Mouse (Mus musculus): Measurements from ENCODE around the gene Slc1a2. TPM values are rescaled to one million over a fixed set of nuclear protein-coding genes. Genes with fewer than 3 reads are reported as not detected.

Slc1a2 gene
- polyA plus RNA-seq, 1 experiment from 2014 or later: 18.3 TPM

- H3K4me2 ChIP-seq (ENCODE audit: low read length): no peak overlapping the region
- H3K27ac ChIP-seq (ENCODE audit: low read depth, low read length): no peak overlapping the region
- peaks cover 5% of the 10 kb centered on the region; the same call in 1 of the 2 replicates for H3K36me3 ChIP-seq (ENCODE audit: control insufficient read depth, insufficient read depth, low read length)
- no peak for ATAC-seq
- no peaks in the 10 kb centered on the region for H3K4me1 ChIP-seq (ENCODE audit: control insufficient read depth, insufficient read depth, low read depth, low read length)
- H3K4me3 ChIP-seq (ENCODE audit: low read length): no peak overlapping the region
- H3K27me3 ChIP-seq (replicated peaks; ENCODE audit: control insufficient read depth, insufficient read depth, low read length): no peaks in the 10 kb centered on the region
- 98% methylated on average over 5 of the region's 5 CpGs for WGBS
- H3K9ac ChIP-seq (ENCODE audit: low read depth, low read length): no peak overlapping the region
- H3K9me3 ChIP-seq (ENCODE audit: control insufficient read depth, low read length): no peaks in the 10 kb centered on the region
Measured at GRCm38 (mm10) chr2:102772276-102772675, 113.8 kb downstream of the Slc1a2 start.

GRCm38 (mm10) chr2:102774700-102775099 is 116.2 kb downstream of the Slc1a2 start:
- Histone ChIP-seq H3K4me2 (ENCODE audit: low read length) (no peak overlapping the region), H3K4me3 (ENCODE audit: low read length) (no peak overlapping the region), H3K27ac (ENCODE audit: low read depth, low read length) (no peak overlapping the region), H3K9me3 (ENCODE audit: control insufficient read depth, low read length) (no peaks in the 10 kb centered on the region), H3K9ac (ENCODE audit: low read depth, low read length) (no peak overlapping the region), H3K4me1 (ENCODE audit: control insufficient read depth, insufficient read depth, low read depth, low read length) (no peaks in the 10 kb centered on the region), H3K27me3 (replicated peaks; ENCODE audit: control insufficient read depth, insufficient read depth, low read length) (no peaks in the 10 kb centered on the region), H3K36me3 (ENCODE audit: control insufficient read depth, insufficient read depth, low read length) (peaks cover 4% of the 10 kb centered on the region; the same call in 1 of the 2 replicates)
- ATAC-seq: no peak
- 84% methylated on average over 4 of the region's 4 CpGs for WGBS

DNA sequence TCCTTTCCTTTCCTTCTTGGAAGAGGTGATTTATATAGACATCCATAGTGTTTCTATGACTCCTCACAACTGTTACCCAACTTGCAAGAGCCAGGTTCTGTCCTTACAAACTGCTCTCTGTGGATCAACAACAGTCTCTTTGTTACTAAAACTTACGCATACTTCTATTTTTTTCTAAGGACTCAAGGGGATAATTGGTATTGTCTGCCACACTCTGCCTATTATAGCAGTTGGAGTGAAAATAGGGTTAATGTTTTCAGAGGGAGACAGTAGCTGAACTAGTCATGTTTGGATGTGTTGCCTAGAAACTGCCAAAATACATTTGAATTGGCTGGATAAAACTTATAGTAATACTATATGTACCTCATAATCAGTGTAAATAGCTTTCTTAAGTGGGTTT is 117.1 kb downstream of the Slc1a2 start:
- H3K27ac ChIP-seq (ENCODE audit: low read depth, low read length): no peak overlapping the region
- WGBS: 41% methylated on average over 1 of the region's 1 CpGs
- no peak overlapping the region for H3K4me3 ChIP-seq (ENCODE audit: low read length)
- H3K4me1 ChIP-seq (ENCODE audit: control insufficient read depth, insufficient read depth, low read depth, low read length): no peaks in the 10 kb centered on the region
- H3K4me2 ChIP-seq (ENCODE audit: low read length): no peak overlapping the region
- H3K9ac ChIP-seq (ENCODE audit: low read depth, low read length): no peak overlapping the region
- 0 out of 2 replicates have a peak, but pooled peaks cover 2% of the 10 kb centered on the region for H3K36me3 ChIP-seq (ENCODE audit: control insufficient read depth, insufficient read depth, low read length)
- H3K27me3 ChIP-seq (replicated peaks; ENCODE audit: control insufficient read depth, insufficient read depth, low read length): no peaks in the 10 kb centered on the region
- H3K9me3 ChIP-seq (ENCODE audit: control insufficient read depth, low read length): no peaks in the 10 kb centered on the region
- ATAC-seq: no peak

DNA sequence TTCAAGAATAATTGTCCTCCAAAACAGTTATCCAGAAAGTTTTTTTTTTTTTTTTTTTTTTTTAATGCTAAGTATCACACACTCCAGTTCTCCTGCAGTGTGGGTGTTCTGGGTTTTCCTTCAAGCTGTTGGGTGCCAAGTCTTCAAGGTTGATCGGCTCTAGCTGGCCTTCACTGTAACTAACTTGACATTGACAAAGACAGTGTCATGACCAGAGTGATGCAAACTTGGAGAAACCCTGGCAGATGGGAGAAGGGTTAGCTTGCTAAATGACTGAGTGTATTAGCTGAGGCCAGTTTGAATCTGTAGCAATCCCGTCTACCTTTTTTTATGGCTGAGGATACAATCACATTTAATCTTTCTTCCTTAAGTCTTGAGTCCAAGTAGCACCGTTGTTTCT is 119.7 kb downstream of the Slc1a2 start:
- Histone ChIP-seq H3K9me3 (ENCODE audit: control insufficient read depth, low read length) (no peaks in the 10 kb centered on the region), H3K4me2 (ENCODE audit: low read length) (no peak overlapping the region), H3K9ac (ENCODE audit: low read depth, low read length) (no peak overlapping the region), H3K4me1 (ENCODE audit: control insufficient read depth, insufficient read depth, low read depth, low read length) (no peaks in the 10 kb centered on the region), H3K4me3 (ENCODE audit: low read length) (no peak overlapping the region), H3K27me3 (replicated peaks; ENCODE audit: control insufficient read depth, insufficient read depth, low read length) (no peaks in the 10 kb centered on the region), H3K27ac (ENCODE audit: low read depth, low read length) (no peak overlapping the region), H3K36me3 (ENCODE audit: control insufficient read depth, insufficient read depth, low read length) (0 out of 2 replicates have a peak, but pooled peaks cover 2% of the 10 kb centered on the region)
- 93% methylated on average over 3 of the region's 3 CpGs for WGBS
- no peak for ATAC-seq

DNA sequence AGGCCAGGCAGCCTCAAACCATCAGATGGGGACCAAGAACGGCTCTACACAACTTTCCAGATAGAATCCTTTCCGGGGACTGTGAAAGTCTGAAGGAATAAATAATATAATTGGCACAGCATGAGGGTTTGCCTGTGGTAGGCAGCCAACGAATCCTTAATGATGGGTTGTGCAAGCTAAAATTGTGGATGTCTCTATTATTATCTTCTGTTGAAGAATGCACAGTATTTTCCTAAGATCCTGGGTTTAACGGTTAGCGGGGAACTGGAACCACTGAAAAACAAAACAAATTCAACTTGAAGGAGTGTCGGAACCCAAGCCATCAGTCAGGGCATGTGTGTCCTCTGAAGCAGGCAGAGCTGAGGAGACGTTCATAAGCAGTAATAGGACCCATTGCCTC is 124.3 kb downstream of the Slc1a2 start:
- Histone ChIP-seq H3K4me1 (ENCODE audit: control insufficient read depth, insufficient read depth, low read depth, low read length) (no peaks in the 10 kb centered on the region), H3K27me3 (replicated peaks; ENCODE audit: control insufficient read depth, insufficient read depth, low read length) (no peaks in the 10 kb centered on the region), H3K9ac (ENCODE audit: low read depth, low read length) (no peak overlapping the region), H3K4me2 (ENCODE audit: low read length) (no peak overlapping the region), H3K9me3 (ENCODE audit: control insufficient read depth, low read length) (no peaks in the 10 kb centered on the region), H3K36me3 (ENCODE audit: control insufficient read depth, insufficient read depth, low read length) (0 out of 2 replicates have a peak, but pooled peaks cover under 1% of the 10 kb centered on the region), H3K4me3 (ENCODE audit: low read length) (no peak overlapping the region), H3K27ac (ENCODE audit: low read depth, low read length) (no peak overlapping the region)
- ATAC-seq: no peak
- 72% methylated on average over 7 of the region's 7 CpGs for WGBS

- H3K9me3 ChIP-seq (ENCODE audit: control insufficient read depth, low read length): no peaks in the 10 kb centered on the region
- WGBS: 77% methylated on average over 4 of the region's 4 CpGs
- no peak overlapping the region for H3K4me3 ChIP-seq (ENCODE audit: low read length)
- H3K4me1 ChIP-seq (ENCODE audit: control insufficient read depth, insufficient read depth, low read depth, low read length): no peaks in the 10 kb centered on the region
- no peak overlapping the region for H3K27ac ChIP-seq (ENCODE audit: low read depth, low read length)
- no peak overlapping the region for H3K9ac ChIP-seq (ENCODE audit: low read depth, low read length)
- no peaks in the 10 kb centered on the region for H3K27me3 ChIP-seq (replicated peaks; ENCODE audit: control insufficient read depth, insufficient read depth, low read length)
- no peak overlapping the region for H3K4me2 ChIP-seq (ENCODE audit: low read length)
- no peak for ATAC-seq
- no peaks in the 10 kb centered on the region for H3K36me3 ChIP-seq (ENCODE audit: control insufficient read depth, insufficient read depth, low read length)
Measured at GRCm38 (mm10) chr2:102785696-102786095, 127.2 kb downstream of the Slc1a2 start.

DNA sequence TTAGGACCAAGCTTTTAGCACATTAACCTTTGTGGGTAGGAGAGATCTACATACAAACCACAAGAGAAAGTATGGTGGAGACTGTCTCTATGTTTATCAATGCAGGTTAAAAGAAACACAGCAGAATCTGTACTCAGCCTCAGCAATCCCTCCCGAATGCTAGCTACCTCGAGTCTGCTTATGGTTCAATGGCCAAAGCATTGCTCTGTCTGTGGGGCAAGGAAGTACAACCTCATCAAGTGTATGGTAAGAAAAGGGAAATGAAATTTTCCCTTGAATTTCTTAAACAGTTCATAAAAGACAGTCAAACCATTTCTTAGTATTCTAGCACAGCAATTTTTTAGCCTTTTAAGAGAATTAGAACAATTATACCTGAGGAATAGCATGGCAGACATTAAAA is 133.2 kb downstream of the Slc1a2 start:
- WGBS: 80% methylated on average over 2 of the region's 2 CpGs
- no peaks in the 10 kb centered on the region for H3K36me3 ChIP-seq (ENCODE audit: control insufficient read depth, insufficient read depth, low read length)
- ATAC-seq: no peak

DNA sequence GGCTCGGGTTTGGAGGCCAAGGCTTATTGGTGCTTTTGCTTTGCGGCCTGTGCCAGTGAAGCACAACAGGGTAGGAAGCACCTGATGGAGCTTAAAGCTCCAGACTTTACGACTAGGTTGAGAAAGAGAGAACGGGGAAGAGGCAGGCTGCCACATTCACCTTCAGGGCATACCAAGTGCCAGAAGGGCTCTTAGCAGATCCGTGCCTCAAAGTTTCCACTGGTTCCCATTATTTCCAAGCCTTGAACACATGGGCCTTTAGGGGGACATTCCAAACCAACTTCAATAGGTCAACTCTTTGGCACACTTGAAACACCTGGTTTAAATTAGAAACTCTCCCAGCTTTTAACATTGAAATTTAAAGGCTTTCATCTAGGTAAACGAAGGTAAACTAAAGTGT is 134.3 kb downstream of the Slc1a2 start:
- WGBS: 86% methylated on average over 6 of the region's 6 CpGs
- no peak overlapping the region for H3K4me2 ChIP-seq (ENCODE audit: low read length)
- no peaks in the 10 kb centered on the region for H3K36me3 ChIP-seq (ENCODE audit: control insufficient read depth, insufficient read depth, low read length)
- H3K27ac ChIP-seq (ENCODE audit: low read depth, low read length): no peak overlapping the region
- no peaks in the 10 kb centered on the region for H3K4me1 ChIP-seq (ENCODE audit: control insufficient read depth, insufficient read depth, low read depth, low read length)
- no peak for ATAC-seq
- no peak overlapping the region for H3K9ac ChIP-seq (ENCODE audit: low read depth, low read length)
- no peaks in the 10 kb centered on the region for H3K9me3 ChIP-seq (ENCODE audit: control insufficient read depth, low read length)
- H3K4me3 ChIP-seq (ENCODE audit: low read length): no peak overlapping the region
- H3K27me3 ChIP-seq (replicated peaks; ENCODE audit: control insufficient read depth, insufficient read depth, low read length): no peaks in the 10 kb centered on the region

More for the DNA sequence above, 133.2 kb downstream of the Slc1a2 start:
- Histone ChIP-seq H3K9me3 (ENCODE audit: control insufficient read depth, low read length) (no peaks in the 10 kb centered on the region), H3K9ac (ENCODE audit: low read depth, low read length) (no peak overlapping the region), H3K4me1 (ENCODE audit: control insufficient read depth, insufficient read depth, low read depth, low read length) (no peaks in the 10 kb centered on the region), H3K4me2 (ENCODE audit: low read length) (no peak overlapping the region), H3K27ac (ENCODE audit: low read depth, low read length) (no peak overlapping the region), H3K4me3 (ENCODE audit: low read length) (no peak overlapping the region), H3K27me3 (replicated peaks; ENCODE audit: control insufficient read depth, insufficient read depth, low read length) (no peaks in the 10 kb centered on the region)

- H3K27ac ChIP-seq (ENCODE audit: low read depth, low read length): no peak overlapping the region
- ATAC-seq: no peak
- 98% methylated on average over 3 of the region's 3 CpGs for WGBS
- no peak overlapping the region for H3K4me3 ChIP-seq (ENCODE audit: low read length)
- no peaks in the 10 kb centered on the region for H3K9me3 ChIP-seq (ENCODE audit: control insufficient read depth, low read length)
- H3K4me1 ChIP-seq (ENCODE audit: control insufficient read depth, insufficient read depth, low read depth, low read length): no peaks in the 10 kb centered on the region
- H3K36me3 ChIP-seq (ENCODE audit: control insufficient read depth, insufficient read depth, low read length): no peaks in the 10 kb centered on the region
- no peak overlapping the region for H3K9ac ChIP-seq (ENCODE audit: low read depth, low read length)
- H3K27me3 ChIP-seq (replicated peaks; ENCODE audit: control insufficient read depth, insufficient read depth, low read length): no peaks in the 10 kb centered on the region
- H3K4me2 ChIP-seq (ENCODE audit: low read length): no peak overlapping the region
Measured at GRCm38 (mm10) chr2:102795034-102795433, 136.6 kb downstream of the Slc1a2 start.

DNA sequence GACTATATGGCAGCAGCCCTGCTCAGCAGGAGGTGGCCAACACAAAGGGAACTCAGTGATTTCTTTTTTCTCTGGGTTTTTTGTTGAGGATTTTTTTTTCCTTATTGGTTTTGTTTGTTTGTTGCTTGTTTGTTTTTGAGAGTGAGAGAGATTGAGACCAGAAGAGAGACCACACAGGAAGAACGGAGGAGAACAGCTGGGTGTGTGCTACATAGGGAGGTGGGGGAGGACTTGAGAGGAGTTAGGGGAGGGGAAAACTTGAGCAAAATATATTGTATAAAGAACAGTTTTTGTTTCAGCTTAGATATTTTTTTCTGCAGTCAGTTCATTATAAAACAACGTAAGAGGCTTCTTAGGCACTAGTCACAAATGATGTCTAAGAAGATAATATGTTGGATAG is 139.7 kb downstream of the Slc1a2 start:
- WGBS: 67% methylated on average over 2 of the region's 2 CpGs
- H3K9me3 ChIP-seq (ENCODE audit: control insufficient read depth, low read length): no peaks in the 10 kb centered on the region
- H3K27ac ChIP-seq (ENCODE audit: low read depth, low read length): no peak overlapping the region
- no peaks in the 10 kb centered on the region for H3K36me3 ChIP-seq (ENCODE audit: control insufficient read depth, insufficient read depth, low read length)
- H3K4me2 ChIP-seq (ENCODE audit: low read length): no peak overlapping the region
- ATAC-seq: no peak
- H3K9ac ChIP-seq (ENCODE audit: low read depth, low read length): no peak overlapping the region
- no peaks in the 10 kb centered on the region for H3K27me3 ChIP-seq (replicated peaks; ENCODE audit: control insufficient read depth, insufficient read depth, low read length)
- H3K4me1 ChIP-seq (ENCODE audit: control insufficient read depth, insufficient read depth, low read depth, low read length): no peaks in the 10 kb centered on the region
- no peak overlapping the region for H3K4me3 ChIP-seq (ENCODE audit: low read length)
